ENCODE assay signal across 28 mouse cellular contexts in genomic region chr11:95748331-95748730, GRCm38 (mm10). TPM values are rescaled to one million over a fixed set of nuclear protein-coding genes. Genes with fewer than 3 reads are reported as not detected.
DNase-seq lines count a peak whose midpoint lies in the region; ATAC-seq and TF ChIP-seq lines count a peak whose summit lies in the region.
"Had no signal": no experiment of that assay in that cellular context is flagged by ENCODE, and none has a peak within 500 bp of the region (broad histone marks: within the 10 kb centered on the region; RNA-seq: fewer than 3 reads in every experiment).

No protein-coding gene starts in this region.

- DNase-seq in heart, adult 11 months: peak; percentile 80
- DNase-seq in heart, embryonic 10.5 days (ENCODE audit: low spot score): no peak
- DNase-seq in G1E (ENCODE audit: low spot score): no peak
- DNase-seq in natural killer cell, adult 2 months (ENCODE audit: low spot score in 2 of 2): peak; percentile 42 to 68
- no peak for DNase-seq in gastrocnemius, adult 18-20 months (ENCODE audit: low spot score)
- DNase-seq: adrenal gland, adult 8-10 months; adrenal gland, postnatal 25 days; B cell, adult 2 months; cerebellum, adult 18-20 months; cerebellum, adult 9-10 months; cerebellum, postnatal 14 days; gastrocnemius, postnatal 10 days; gastrocnemius, postnatal 36 days; heart, postnatal 10 days; heart, postnatal 36 days had no signal

- WGBS in heart, embryonic 10.5 days: 89% methylated on average over 5 of the region's 5 CpGs
- 78% methylated on average over 5 of the region's 5 CpGs for whole genome bisulfite sequencing in hindbrain, embryonic 16.5 days

- no peak overlapping the region for H3K27ac ChIP-seq in heart, embryonic 10.5 days
- H3K27ac ChIP-seq in hindbrain, embryonic 16.5 days (ENCODE audit: low read depth, low read length): no peak overlapping the region
- H3K27ac ChIP-seq: forebrain, embryonic 12.5 days; forebrain, embryonic 15.5 days; heart, embryonic 15.5 days; hindbrain, embryonic 10.5 days; hindbrain, embryonic 13.5 days; hindbrain, postnatal 0 days had no signal

- H3K4me3 ChIP-seq in heart, embryonic 10.5 days: no peak overlapping the region
- peak overlapping the region; percentile 21 for H3K4me3 ChIP-seq in megakaryocyte, embryonic 14.5 days (replicated peaks)
- H3K4me3 ChIP-seq in G1E (ENCODE audit: low read depth, low read length): peak overlapping the region; percentile 14; the same call in 1 of the 2 replicates
- H3K4me3 ChIP-seq in hindbrain, embryonic 16.5 days (ENCODE audit: low read length): no peak overlapping the region
- H3K4me3 ChIP-seq: forebrain, embryonic 12.5 days; forebrain, embryonic 15.5 days; heart, embryonic 12.5 days; heart, embryonic 15.5 days; hindbrain, embryonic 10.5 days; hindbrain, embryonic 13.5 days had no signal

- no peaks in the 10 kb centered on the region for H3K9me3 ChIP-seq in heart, embryonic 10.5 days
- H3K9me3 ChIP-seq in megakaryocyte, embryonic 14.5 days: peaks cover 8% of the 10 kb centered on the region; the same call in 1 of the 2 replicates
- peaks cover 5% of the 10 kb centered on the region; the same call in 1 of the 2 replicates for H3K9me3 ChIP-seq in G1E (replicated peaks)
- no peaks in the 10 kb centered on the region for H3K9me3 ChIP-seq in hindbrain, embryonic 16.5 days (ENCODE audit: control insufficient read depth, low read length)
- H3K9me3 ChIP-seq: heart, embryonic 12.5 days; heart, embryonic 15.5 days; hindbrain, embryonic 10.5 days; hindbrain, embryonic 13.5 days had no signal

- peaks cover 31% of the 10 kb centered on the region for H3K36me3 ChIP-seq in heart, embryonic 10.5 days
- peaks cover 59% of the 10 kb centered on the region for H3K36me3 ChIP-seq in megakaryocyte, embryonic 14.5 days (replicated peaks; ENCODE audit: low read length)
- peaks cover 76% of the 10 kb centered on the region for H3K36me3 ChIP-seq in G1E (replicated peaks)
- peaks cover 11% of the 10 kb centered on the region; the same call in 1 of the 2 replicates for H3K36me3 ChIP-seq in hindbrain, embryonic 16.5 days (ENCODE audit: control insufficient read depth, insufficient read depth, low read length)

- H3K27me3 ChIP-seq in heart, embryonic 10.5 days (ENCODE audit: insufficient read depth, poor library complexity, severe bottlenecking): no peaks in the 10 kb centered on the region
- no peaks in the 10 kb centered on the region for H3K27me3 ChIP-seq in megakaryocyte, embryonic 14.5 days (replicated peaks)
- H3K27me3 ChIP-seq in G1E (ENCODE audit: insufficient read depth, low read length): no peaks in the 10 kb centered on the region
- H3K27me3 ChIP-seq in hindbrain, embryonic 16.5 days (replicated peaks; ENCODE audit: control insufficient read depth, insufficient read depth, low read length): no peaks in the 10 kb centered on the region
- H3K27me3 ChIP-seq: forebrain, embryonic 12.5 days; forebrain, embryonic 15.5 days; heart, embryonic 12.5 days; heart, embryonic 15.5 days; hindbrain, embryonic 13.5 days had no signal

- H3K9ac ChIP-seq in hindbrain, embryonic 16.5 days (ENCODE audit: low read depth, low read length): no peak overlapping the region
- H3K9ac ChIP-seq: forebrain, embryonic 12.5 days; forebrain, embryonic 15.5 days; heart, embryonic 12.5 days; heart, embryonic 15.5 days; hindbrain, embryonic 13.5 days had no signal

- TF ChIP-seq CTCF in G1E (IDR thresholded peaks at IDR 0.05; ENCODE audit: low read depth, low read length): no peak

- ATAC-seq in megakaryocyte, adult 5-6 weeks (ENCODE audit: poor library complexity, severe bottlenecking): no peak
- ATAC-seq in G1E (ENCODE audit: extremely low read depth, insufficient number of reproducible peaks, low FRiP score, poor library complexity, severe bottlenecking): no peak
- ATAC-seq in hindbrain, embryonic 16.5 days: no peak
- ATAC-seq: activated CD4-positive, CD25-positive, alpha-beta regulatory T cell, adult 4 months; CD4-positive, CD25-positive, alpha-beta regulatory T cell, adult 4 months; forebrain, embryonic 15.5 days; hindbrain, postnatal 0 days; inflammation-experienced regulatory T-cells, adult 6 months had no signal

- no peak overlapping the region for H3K4me2 ChIP-seq in hindbrain, embryonic 16.5 days (ENCODE audit: low read length)
- H3K4me2 ChIP-seq: forebrain, embryonic 12.5 days; forebrain, embryonic 15.5 days; heart, embryonic 12.5 days; heart, embryonic 15.5 days; hindbrain, embryonic 13.5 days had no signal

- H3K4me1 ChIP-seq in heart, embryonic 10.5 days: peaks cover 6% of the 10 kb centered on the region; the same call in 1 of the 2 replicates
- H3K4me1 ChIP-seq in megakaryocyte, embryonic 14.5 days: peaks cover 39% of the 10 kb centered on the region
- peaks cover 81% of the 10 kb centered on the region for H3K4me1 ChIP-seq in G1E (ENCODE audit: insufficient read depth, low read depth, low read length)
- H3K4me1 ChIP-seq in hindbrain, embryonic 16.5 days (ENCODE audit: control insufficient read depth, insufficient read depth, low read depth, low read length): no peaks in the 10 kb centered on the region
- H3K4me1 ChIP-seq: forebrain, embryonic 12.5 days; forebrain, embryonic 15.5 days; hindbrain, embryonic 10.5 days had no signal

RNA-seq across cellular contexts. Expression of gene B130006D01Rik, which starts 24.9 kb away (rescaled TPM):
- 0.97 and 1.9 TPM in 2 replicates for polyA plus RNA-seq in heart, embryonic 10.5 days (2016; fragmentation: Nextera tagmentation; extraction: Ambion mirVana)
- not detected in 2 replicates for polyA plus RNA-seq in megakaryocyte, embryonic 14.5 days (2012; ENCODE audit: insufficient read depth, low replicate concordance)
- 1.3 and 2.7 TPM in 2 replicates for total RNA-seq in megakaryocyte, adult 5-6 weeks (2015)
- 1.8 and 2.2 TPM in 2 replicates for total RNA-seq in megakaryocyte, adult 5-6 weeks (2017)
- 28.1 and 30.8 TPM in 2 replicates for total RNA-seq in G1E (2014; fragmentation: Nextera tagmentation)
- total RNA-seq in G1E (2017): 8.5 and 9.0 TPM in 2 replicates
- polyA plus RNA-seq in G1E (2012): 0.02 TPM in 1 of 2 replicates, not detected in the other
- 0.95 and 1.2 TPM in 2 replicates for polyA plus RNA-seq in hindbrain, embryonic 16.5 days (2015; fragmentation: Nextera tagmentation; extraction: Ambion mirVana)
- total RNA-seq in gastrocnemius, adult 18-20 months (2021): under 1 TPM; 0.09 to 0.27 TPM

RNA-seq across cellular contexts. Expression of gene Zfp652, which starts 35.9 kb away (rescaled TPM):
- polyA plus RNA-seq in heart, embryonic 10.5 days (2016; fragmentation: Nextera tagmentation; extraction: Ambion mirVana): 11.7 and 14.2 TPM in 2 replicates
- polyA plus RNA-seq in megakaryocyte, embryonic 14.5 days (2012; ENCODE audit: insufficient read depth, low replicate concordance): 18.2 and 19.8 TPM in 2 replicates
- 32.0 and 41.3 TPM in 2 replicates for total RNA-seq in megakaryocyte, adult 5-6 weeks (2015)
- 20.6 and 28.1 TPM in 2 replicates for total RNA-seq in megakaryocyte, adult 5-6 weeks (2017)
- total RNA-seq in G1E (2014; fragmentation: Nextera tagmentation): 259 and 261 TPM in 2 replicates
- 46.4 and 57.0 TPM in 2 replicates for total RNA-seq in G1E (2017)
- polyA plus RNA-seq in G1E (2012): 177 and 180 TPM in 2 replicates
- polyA plus RNA-seq in hindbrain, embryonic 16.5 days (2015; fragmentation: Nextera tagmentation; extraction: Ambion mirVana): 21.7 and 23.2 TPM in 2 replicates
- 100 to 1,000 TPM; 105 to 128 TPM for total RNA-seq in gastrocnemius, adult 18-20 months (2021)

Comparison
In these comparisons a context has a peak if more than half of its experiments do, and no peak if none do; other contexts are left out.
1. DNase-seq: peak in heart, adult 11 months (single experiment) and natural killer cell, adult 2 months (2 of 2); none in heart, embryonic 10.5 days (single experiment), G1E (single experiment) and gastrocnemius, adult 18-20 months (single experiment).
2. H3K4me3 ChIP-seq: peak in megakaryocyte, embryonic 14.5 days (single experiment) and G1E (single experiment); none in heart, embryonic 10.5 days (single experiment) and hindbrain, embryonic 16.5 days (single experiment).